Mouse (Mus musculus) ES-E14 (cell line): ENCODE data around the gene Nars2.

Source experiments
- HCFC1 ChIP-seq: IDR thresholded peaks from 2 replicates; pipeline ENCODE4 v1.6.1; 2012; ENCODE audit warnings: low read length, inconsistent platforms, borderline replicate concordance; ENCODE audit not compliant: insufficient read depth
- MAFK ChIP-seq: IDR thresholded peaks from 2 replicates; pipeline ENCODE4 v1.6.1; 2014; ENCODE audit warnings: mild to moderate bottlenecking, low read depth, low read length, inconsistent platforms; ENCODE audit not compliant: insufficient read depth
- ZC3H11A ChIP-seq: IDR thresholded peaks from 2 replicates; pipeline ENCODE4 v1.6.1; 2012; ENCODE audit warnings: low read depth, mild to moderate bottlenecking, inconsistent platforms, low read length, borderline replicate concordance
- ZNF384 ChIP-seq: IDR thresholded peaks from 2 replicates; pipeline ENCODE4 v1.6.1; 2012; ENCODE audit warnings: low read depth, low read length, inconsistent platforms

GRCm38 (mm10) chr7:97041868-97042449 lies 90.7 kb downstream of the Nars2 start:
- TF ChIP-seq HCFC1 (no peak), MAFK (no peak), ZNF384 (no peak), ZC3H11A (no peak)
